Mouse (Mus musculus): ENCODE measurements around the gene Srsf6. TPM values are rescaled to one million over a fixed set of nuclear protein-coding genes. Genes with fewer than 3 reads are reported as not detected.
A peak's percentile ranks its signal among the peaks of the same experiment; 100 is the strongest.
"Not testable (repeated sequence)": the region's sequence is repeated elsewhere in the genome, so short reads cannot be mapped to it uniquely, and the experiment has no call there.

The Srsf6 gene
- total RNA-seq (2014; rRNA removed): 34.3 and 37.1 TPM in 2 replicates
- polyA plus RNA-seq (2012; rRNA removed): 60.0 and 81.2 TPM in 2 replicates

DNA sequence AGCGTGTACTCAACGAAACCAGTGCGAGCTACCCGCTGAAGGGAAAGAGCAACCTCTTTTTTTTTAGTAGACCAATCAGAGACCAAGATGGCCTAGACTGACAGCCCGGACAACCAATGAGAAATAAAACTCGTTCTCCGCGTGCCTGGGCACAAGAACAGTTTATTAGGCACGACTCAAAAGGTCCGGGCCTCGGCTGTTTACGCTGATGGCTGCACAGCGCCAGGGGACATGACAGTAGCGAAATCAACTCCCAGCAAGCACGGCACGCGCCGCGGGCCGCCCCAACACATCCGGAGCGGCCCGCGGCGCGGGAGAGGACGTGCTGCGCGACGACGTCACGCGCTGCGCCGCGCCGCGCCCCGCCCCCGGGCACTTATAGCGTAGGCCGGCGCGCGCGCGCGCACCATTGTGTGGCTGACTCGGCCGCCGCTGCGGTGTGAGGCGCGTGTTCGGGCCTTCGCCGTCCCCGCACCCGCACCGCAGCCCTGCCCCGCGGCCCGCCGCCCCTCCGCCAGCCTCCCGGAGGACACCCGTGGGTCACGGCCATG lies at the start of gene Srsf6:
Gene Srsf6, plus strand, starts transcription at position 406 of the 551 bp plus-strand sequence.
- Histone ChIP-seq H3K4me3 (ENCODE audit: insufficient read depth, low read depth, low read length) (peak within 1 kb of the TSS; percentile 98), H3K27me3 (ENCODE audit: control insufficient read depth, insufficient read depth, low read length) (no peaks in the 10 kb centered on the region), H3K9ac (ENCODE audit: low read depth, low read length) (peak within 1 kb of the TSS; percentile 100), H3K79me2 (ENCODE audit: control insufficient read depth, insufficient read depth, low read length) (peaks cover 14% of the 10 kb centered on the region), H3K4me1 (ENCODE audit: control insufficient read depth, insufficient read depth, low read length) (peaks cover 8% of the 10 kb centered on the region), H3K36me3 (ENCODE audit: control insufficient read depth, insufficient read depth, low read length) (peaks cover 30% of the 10 kb centered on the region), H3K27ac (replicated peaks; ENCODE audit: insufficient read depth, low read depth, low read length) (peak within 1 kb of the TSS; percentile 98)
- TF ChIP-seq CTCF (IDR thresholded peaks at IDR 0.05; ENCODE audit: low read depth, low read length) (no peak), POLR2A (IDR thresholded peaks at IDR 0.05; ENCODE audit: extremely low read depth, insufficient read depth, low read length) (peak; percentile 96)
- peak; percentile 84 for DNase-seq (ENCODE audit: extremely low read depth, low read depth, low spot score)
- WGBS: under 1% methylated on average over 68 of the region's 68 CpGs

- Histone ChIP-seq H3K27me3 (ENCODE audit: control insufficient read depth, insufficient read depth, low read length) (no peaks in the 10 kb centered on the region), H3K27ac (replicated peaks; ENCODE audit: insufficient read depth, low read depth, low read length) (no peak overlapping the region), H3K79me2 (ENCODE audit: control insufficient read depth, insufficient read depth, low read length) (no peaks in the 10 kb centered on the region), H3K9ac (ENCODE audit: low read depth, low read length) (no peak overlapping the region), H3K4me3 (ENCODE audit: insufficient read depth, low read depth, low read length) (no peak overlapping the region), H3K4me1 (ENCODE audit: control insufficient read depth, insufficient read depth, low read length) (no peaks in the 10 kb centered on the region), H3K36me3 (ENCODE audit: control insufficient read depth, insufficient read depth, low read length) (no peaks in the 10 kb centered on the region)
- WGBS: 72% methylated on average over 2 of the region's 2 CpGs
- no peak for TF ChIP-seq POLR2A (IDR thresholded peaks at IDR 0.05; ENCODE audit: extremely low read depth, insufficient read depth, low read length)
- no peak for TF ChIP-seq CTCF (IDR thresholded peaks at IDR 0.05; ENCODE audit: low read depth, low read length)
- DNase-seq (ENCODE audit: extremely low read depth, low read depth, low spot score): no peak
These were observed 47.2 kb upstream of the Srsf6 start for GRCm38 (mm10) chr2:162884101-162884500.

- TF ChIP-seq POLR2A (IDR thresholded peaks at IDR 0.05; ENCODE audit: extremely low read depth, insufficient read depth, low read length) (no peak), CTCF (IDR thresholded peaks at IDR 0.05; ENCODE audit: low read depth, low read length) (no peak)
- Histone ChIP-seq H3K27me3 (ENCODE audit: control insufficient read depth, insufficient read depth, low read length) (no peaks in the 10 kb centered on the region), H3K4me3 (ENCODE audit: insufficient read depth, low read depth, low read length) (no peak overlapping the region), H3K27ac (replicated peaks; ENCODE audit: insufficient read depth, low read depth, low read length) (no peak overlapping the region), H3K79me2 (ENCODE audit: control insufficient read depth, insufficient read depth, low read length) (no peaks in the 10 kb centered on the region), H3K4me1 (ENCODE audit: control insufficient read depth, insufficient read depth, low read length) (no peaks in the 10 kb centered on the region), H3K36me3 (ENCODE audit: control insufficient read depth, insufficient read depth, low read length) (no peaks in the 10 kb centered on the region), H3K9ac (ENCODE audit: low read depth, low read length) (no peak overlapping the region)
- no peak for DNase-seq (ENCODE audit: extremely low read depth, low read depth, low spot score)
- WGBS: 79% methylated on average over 5 of the region's 5 CpGs
These were observed 44.2 kb upstream of the Srsf6 start for GRCm38 (mm10) chr2:162887121-162887520.

GRCm38 (mm10) chr2:162888677-162889076 lies 42.7 kb upstream of the Srsf6 start:
- H3K36me3 ChIP-seq (ENCODE audit: control insufficient read depth, insufficient read depth, low read length): no peaks in the 10 kb centered on the region
- 88% methylated on average over 8 of the region's 8 CpGs for WGBS

DNA sequence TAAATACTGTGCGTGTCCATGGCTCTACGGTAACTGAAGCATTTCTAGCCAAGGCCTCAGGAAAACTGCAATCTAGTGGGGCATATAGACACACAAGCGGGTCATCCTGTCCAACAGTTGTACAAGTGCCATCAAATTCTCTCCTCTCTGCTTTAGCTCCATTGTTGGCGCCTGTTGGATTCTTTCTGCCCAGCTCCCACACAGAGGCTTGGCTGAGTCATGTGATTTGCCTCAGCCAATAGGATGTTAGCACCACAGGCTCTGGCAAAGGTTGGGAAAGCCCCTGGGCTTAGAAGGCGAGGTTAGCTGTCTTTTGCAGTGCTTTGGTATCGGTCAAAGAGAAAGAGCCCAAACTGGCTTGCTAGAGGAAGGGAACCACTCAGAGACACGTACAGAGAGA lies 42.1 kb upstream of the Srsf6 start:
- Histone ChIP-seq H3K36me3 (ENCODE audit: control insufficient read depth, insufficient read depth, low read length) (no peaks in the 10 kb centered on the region), H3K9ac (ENCODE audit: low read depth, low read length) (no peak overlapping the region), H3K27me3 (ENCODE audit: control insufficient read depth, insufficient read depth, low read length) (no peaks in the 10 kb centered on the region), H3K79me2 (ENCODE audit: control insufficient read depth, insufficient read depth, low read length) (no peaks in the 10 kb centered on the region), H3K4me3 (ENCODE audit: insufficient read depth, low read depth, low read length) (no peak overlapping the region), H3K27ac (replicated peaks; ENCODE audit: insufficient read depth, low read depth, low read length) (no peak overlapping the region), H3K4me1 (ENCODE audit: control insufficient read depth, insufficient read depth, low read length) (no peaks in the 10 kb centered on the region)
- TF ChIP-seq POLR2A (IDR thresholded peaks at IDR 0.05; ENCODE audit: extremely low read depth, insufficient read depth, low read length): no peak
- no peak for TF ChIP-seq CTCF (IDR thresholded peaks at IDR 0.05; ENCODE audit: low read depth, low read length)
- WGBS: 64% methylated on average over 7 of the region's 7 CpGs
- DNase-seq (ENCODE audit: extremely low read depth, low read depth, low spot score): no peak

More at GRCm38 (mm10) chr2:162888677-162889076, 42.7 kb upstream of the Srsf6 start:
- Histone ChIP-seq H3K4me3 (ENCODE audit: insufficient read depth, low read depth, low read length) (no peak overlapping the region), H3K9ac (ENCODE audit: low read depth, low read length) (no peak overlapping the region), H3K4me1 (ENCODE audit: control insufficient read depth, insufficient read depth, low read length) (no peaks in the 10 kb centered on the region), H3K27me3 (ENCODE audit: control insufficient read depth, insufficient read depth, low read length) (no peaks in the 10 kb centered on the region), H3K27ac (replicated peaks; ENCODE audit: insufficient read depth, low read depth, low read length) (no peak overlapping the region), H3K79me2 (ENCODE audit: control insufficient read depth, insufficient read depth, low read length) (no peaks in the 10 kb centered on the region)
- DNase-seq (ENCODE audit: extremely low read depth, low read depth, low spot score): no peak
- TF ChIP-seq CTCF (IDR thresholded peaks at IDR 0.05; ENCODE audit: low read depth, low read length): no peak
- no peak for TF ChIP-seq POLR2A (IDR thresholded peaks at IDR 0.05; ENCODE audit: extremely low read depth, insufficient read depth, low read length)

DNA sequence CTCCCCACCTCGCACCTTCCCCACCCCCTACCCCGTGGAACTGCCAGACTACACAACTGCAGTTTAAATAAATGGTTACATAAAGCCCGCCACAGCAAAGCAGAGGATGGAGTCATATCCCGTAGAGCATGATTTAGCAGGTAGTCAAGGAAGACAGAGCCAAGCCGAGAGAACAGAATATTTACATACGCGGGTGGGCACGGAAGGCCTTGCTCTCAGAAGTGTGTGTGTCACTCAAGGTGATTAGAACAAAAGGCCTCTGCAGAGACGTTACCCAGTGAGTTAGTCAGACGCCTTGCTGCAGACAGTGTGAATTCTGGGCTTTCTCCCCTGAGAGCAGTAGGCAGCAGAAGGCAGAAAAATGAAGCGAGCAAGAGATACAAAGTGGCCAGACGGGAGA lies 41.6 kb upstream of the Srsf6 start:
- TF ChIP-seq POLR2A (IDR thresholded peaks at IDR 0.05; ENCODE audit: extremely low read depth, insufficient read depth, low read length) (no peak), CTCF (IDR thresholded peaks at IDR 0.05; ENCODE audit: low read depth, low read length) (no peak)
- no peak for DNase-seq (ENCODE audit: extremely low read depth, low read depth, low spot score)
- Histone ChIP-seq H3K27ac (replicated peaks; ENCODE audit: insufficient read depth, low read depth, low read length) (no peak overlapping the region), H3K27me3 (ENCODE audit: control insufficient read depth, insufficient read depth, low read length) (no peaks in the 10 kb centered on the region), H3K4me3 (ENCODE audit: insufficient read depth, low read depth, low read length) (no peak overlapping the region), H3K4me1 (ENCODE audit: control insufficient read depth, insufficient read depth, low read length) (no peaks in the 10 kb centered on the region), H3K79me2 (ENCODE audit: control insufficient read depth, insufficient read depth, low read length) (no peaks in the 10 kb centered on the region), H3K36me3 (ENCODE audit: control insufficient read depth, insufficient read depth, low read length) (no peaks in the 10 kb centered on the region), H3K9ac (ENCODE audit: low read depth, low read length) (no peak overlapping the region)
- 79% methylated on average over 12 of the region's 12 CpGs for WGBS

DNA sequence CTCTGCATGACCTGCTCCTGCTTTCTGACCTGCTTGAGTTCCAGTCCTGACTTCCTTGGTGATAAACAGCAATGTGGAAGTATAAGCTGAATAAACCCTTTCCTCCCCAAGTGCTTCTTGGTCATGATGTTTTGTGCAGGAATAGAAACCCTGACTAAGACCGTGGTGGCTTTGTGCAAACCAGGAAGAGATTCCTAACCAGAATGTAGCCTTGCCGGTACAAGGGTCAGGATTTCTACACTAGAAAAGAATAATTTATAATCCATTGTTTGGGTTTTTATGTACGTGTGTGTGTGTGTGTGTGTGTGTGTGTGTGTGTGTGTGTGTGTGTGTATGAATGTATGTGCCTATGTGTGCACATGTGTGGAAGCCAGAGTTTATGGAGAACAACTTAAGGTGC lies 38.3 kb upstream of the Srsf6 start:
- not testable (repeated sequence) for H3K4me1 ChIP-seq (ENCODE audit: control insufficient read depth, insufficient read depth, low read length)

GRCm38 (mm10) chr2:162899256-162899655 lies 32.1 kb upstream of the Srsf6 start:
- H3K9ac ChIP-seq (ENCODE audit: low read depth, low read length); H3K4me1 ChIP-seq (ENCODE audit: control insufficient read depth, insufficient read depth, low read length); H3K79me2 ChIP-seq (ENCODE audit: control insufficient read depth, insufficient read depth, low read length); DNase-seq (ENCODE audit: extremely low read depth, low read depth, low spot score); H3K4me3 ChIP-seq (ENCODE audit: insufficient read depth, low read depth, low read length); H3K36me3 ChIP-seq (ENCODE audit: control insufficient read depth, insufficient read depth, low read length); H3K27me3 ChIP-seq (ENCODE audit: control insufficient read depth, insufficient read depth, low read length); H3K27ac ChIP-seq (replicated peaks; ENCODE audit: insufficient read depth, low read depth, low read length): not testable (repeated sequence)
- 80% methylated on average over 20 of the region's 20 CpGs for WGBS

More for the DNA sequence above, 38.3 kb upstream of the Srsf6 start:
- H3K79me2 ChIP-seq (ENCODE audit: control insufficient read depth, insufficient read depth, low read length); H3K36me3 ChIP-seq (ENCODE audit: control insufficient read depth, insufficient read depth, low read length); H3K4me3 ChIP-seq (ENCODE audit: insufficient read depth, low read depth, low read length); H3K27me3 ChIP-seq (ENCODE audit: control insufficient read depth, insufficient read depth, low read length); H3K9ac ChIP-seq (ENCODE audit: low read depth, low read length); DNase-seq (ENCODE audit: extremely low read depth, low read depth, low spot score); H3K27ac ChIP-seq (replicated peaks; ENCODE audit: insufficient read depth, low read depth, low read length): not testable (repeated sequence)
- 82% methylated on average over 3 of the region's 3 CpGs for WGBS
